Mouse (Mus musculus) kidney, adult 8-10 months (tissue): Measurements from ENCODE around the gene Kdm2b.
A peak's percentile ranks its signal among the peaks of the same experiment; 100 is the strongest.

ENCODE experiments used
- DNase-seq, 2 experiments: peaks; one replicate each; pipeline ENCODE4 v3.0.0; 2022

Gene Kdm2b

DNA sequence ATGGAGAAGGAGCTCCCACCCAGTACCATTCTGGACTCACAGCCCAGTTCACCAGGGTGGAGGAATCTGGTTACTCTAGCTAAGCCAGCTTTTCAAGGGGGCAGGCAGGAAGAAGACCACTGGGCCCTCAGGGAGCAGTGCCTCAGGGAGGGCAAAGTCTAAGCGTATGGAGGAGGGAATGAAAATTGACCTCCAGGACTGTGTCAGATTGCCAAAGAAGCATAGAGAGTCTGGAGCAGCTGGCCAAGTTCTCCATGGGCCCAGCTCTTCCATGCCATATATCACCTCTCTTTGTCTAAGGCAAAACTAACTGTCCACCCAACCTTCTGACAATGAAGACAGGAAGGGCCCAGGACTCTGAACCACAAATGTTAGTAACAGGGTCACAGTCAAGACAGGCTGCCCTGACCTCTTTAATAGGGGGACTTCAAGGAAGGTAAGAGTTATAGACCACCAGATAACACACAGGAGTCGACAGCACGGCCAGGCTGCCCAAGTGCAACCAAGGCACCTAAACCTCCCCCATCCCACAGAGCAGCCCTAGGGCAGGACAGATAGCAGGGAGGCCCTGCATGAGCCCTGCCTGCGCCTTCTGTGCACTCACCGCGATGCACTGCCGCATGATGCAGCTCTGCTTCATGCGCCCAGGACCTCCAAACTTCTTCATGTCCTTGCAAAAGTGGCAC, 101.6 kb downstream of the Kdm2b start:
- peak; percentile 40 to 44 for DNase-seq

- DNase-seq = no peak
Observed at GRCm38 (mm10) chr5:122887033-122887432, 102.6 kb downstream of the Kdm2b start.

DNA sequence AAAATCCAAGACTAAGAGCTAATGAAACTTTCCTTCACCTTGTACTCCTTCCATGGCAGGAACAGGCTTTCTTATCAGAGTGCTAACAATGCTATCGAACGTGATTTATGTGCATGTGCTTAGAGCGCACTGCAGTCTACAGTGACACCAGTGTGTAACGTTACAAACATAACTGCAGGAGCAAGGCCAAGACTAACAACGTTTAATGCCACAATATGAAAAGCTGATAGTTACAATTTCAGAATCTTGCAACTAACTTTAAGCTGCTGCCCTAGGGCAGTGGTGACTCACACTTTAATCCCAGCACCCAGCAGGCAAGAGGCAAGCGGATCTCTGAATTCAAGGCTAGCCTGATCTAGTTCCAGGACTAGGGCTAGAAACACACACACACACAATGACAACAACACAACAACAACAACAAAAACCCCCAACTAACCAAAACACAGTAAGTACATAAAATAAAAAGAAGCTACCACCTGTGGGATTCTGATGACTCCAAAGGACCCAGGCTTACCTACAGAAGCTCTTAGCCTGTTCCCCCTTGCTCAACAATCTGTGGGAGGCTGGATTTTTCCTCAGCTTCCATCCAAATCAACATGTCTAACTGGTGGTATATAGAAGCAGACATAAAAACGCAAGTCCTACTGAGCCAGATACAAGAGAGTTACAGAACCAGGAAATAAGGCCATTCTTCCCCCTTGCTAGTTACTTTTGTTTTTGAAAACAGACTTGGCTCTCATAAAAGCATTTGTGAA, 104.9 kb downstream of the Kdm2b start:
- DNase-seq = no peak

DNA sequence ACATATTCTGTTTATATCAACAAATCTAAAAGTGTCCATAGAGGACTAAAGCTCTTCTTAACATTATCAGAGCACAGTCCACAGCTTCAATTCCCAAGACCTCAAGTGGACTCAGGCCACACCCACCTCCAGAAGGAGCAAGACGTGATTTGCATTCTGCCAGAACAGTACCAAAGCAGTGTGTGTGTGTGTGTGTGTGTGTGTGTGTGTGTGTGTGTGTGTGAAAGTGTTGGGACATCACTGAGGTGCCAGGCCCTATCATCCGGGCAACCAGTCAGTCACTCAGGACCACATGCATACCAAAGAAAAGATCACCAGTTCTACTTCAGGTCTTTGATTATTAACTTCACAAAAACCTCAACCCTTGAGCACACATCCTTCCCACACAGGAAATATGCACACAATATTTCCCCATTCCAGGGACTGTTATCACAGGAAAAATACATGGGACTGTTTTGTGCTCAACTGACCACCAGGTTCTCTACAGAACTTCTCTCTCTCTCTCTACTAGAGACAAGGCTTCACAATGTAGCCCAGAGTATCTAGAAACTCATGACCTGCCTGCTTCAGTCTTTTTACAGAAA, 105.9 kb downstream of the Kdm2b start:
- DNase-seq = no peak

- DNase-seq = no peak
Observed at GRCm38 (mm10) chr5:122883237-122883636, 106.4 kb downstream of the Kdm2b start.

GRCm38 (mm10) chr5:122882256-122883050, 107.2 kb downstream of the Kdm2b start:
- DNase-seq = peak; percentile 59 to 70

- peak; percentile 51 to 78 for DNase-seq
Observed at GRCm38 (mm10) chr5:122881313-122881712, 108.3 kb downstream of the Kdm2b start.

DNA sequence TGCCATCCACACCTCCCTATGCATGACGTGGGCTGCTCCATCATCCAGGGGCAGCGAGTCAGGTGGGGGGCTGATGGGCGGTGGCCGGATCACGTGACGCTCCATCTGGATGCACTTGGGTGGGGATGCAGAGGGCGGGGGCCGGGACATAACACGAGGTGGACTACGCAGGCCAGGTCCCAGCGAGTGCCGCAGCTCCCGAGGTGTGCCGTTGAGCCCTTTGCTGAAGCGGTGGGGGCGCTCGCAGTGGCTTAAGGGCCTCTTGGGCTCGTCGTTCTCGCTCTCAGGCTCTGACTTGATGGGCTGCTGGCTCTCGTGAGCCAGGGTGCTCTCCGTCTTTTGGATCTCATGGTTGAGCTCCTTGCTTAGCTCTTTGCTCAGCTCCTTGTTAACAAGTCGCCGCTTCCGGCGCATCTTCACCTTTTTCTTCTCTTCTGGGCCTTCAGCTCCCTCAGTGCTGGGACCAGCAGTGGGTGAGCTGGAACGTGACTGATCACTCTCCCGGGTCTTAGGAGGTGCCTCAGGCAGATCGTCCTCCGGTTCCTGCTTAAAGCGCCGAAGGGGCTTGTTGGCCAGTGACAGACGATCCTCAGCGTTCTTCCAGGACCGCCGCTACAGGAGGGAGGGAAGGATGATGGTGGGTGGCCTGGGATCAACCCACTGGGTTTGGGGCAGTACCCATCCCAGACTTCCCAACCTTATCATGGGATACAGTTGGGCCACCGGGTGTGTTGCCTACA, 109.2 kb downstream of the Kdm2b start:
- no peak for DNase-seq

- DNase-seq = no peak
Observed at GRCm38 (mm10) chr5:122876671-122877070, 113.0 kb downstream of the Kdm2b start.

- no peak for DNase-seq
Observed at GRCm38 (mm10) chr5:122874359-122874758, 115.3 kb downstream of the Kdm2b start.

- DNase-seq = no peak
Observed at GRCm38 (mm10) chr5:122873573-122873972, 116.0 kb downstream of the Kdm2b start.

DNA sequence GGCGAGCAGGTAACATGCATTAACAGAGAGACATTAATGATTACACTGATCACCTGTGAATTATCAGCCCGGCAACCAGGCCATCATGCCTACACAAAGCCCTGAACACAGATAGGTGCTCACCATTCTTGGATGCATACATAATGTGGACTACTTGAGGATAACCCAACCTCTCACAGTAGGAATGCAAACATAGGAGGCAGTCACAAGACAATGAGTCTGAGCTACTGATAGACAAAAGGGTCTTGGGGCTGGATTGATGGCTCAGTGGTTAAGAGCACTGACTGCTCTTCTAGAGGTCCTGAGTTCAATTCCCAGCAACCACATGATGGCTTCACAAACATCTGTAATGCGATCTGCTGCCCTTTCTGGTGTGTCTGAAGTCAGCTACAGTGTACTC, 117.0 kb downstream of the Kdm2b start:
- DNase-seq = no peak

- no peak for DNase-seq
Observed at GRCm38 (mm10) chr5:122863053-122863452, 126.6 kb downstream of the Kdm2b start.

DNA sequence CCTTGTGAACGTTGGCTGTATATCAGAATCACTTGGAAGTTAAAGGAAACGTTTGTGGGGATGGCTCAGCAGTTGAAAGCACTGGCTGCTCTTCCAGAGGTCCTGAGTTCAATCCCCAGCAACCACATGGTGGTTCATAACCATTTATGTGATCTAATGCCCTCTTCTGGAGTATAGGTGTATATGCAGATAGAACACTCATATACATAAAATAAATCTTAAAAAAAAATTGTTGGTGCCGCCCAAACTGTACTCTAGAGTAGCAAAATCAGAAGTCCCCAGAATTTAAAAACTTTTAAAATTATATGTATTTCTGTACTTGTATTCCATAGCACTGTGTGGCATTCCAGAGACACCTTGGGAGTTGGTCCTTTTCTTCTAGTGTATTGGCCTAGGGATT, 133.8 kb downstream of the Kdm2b start:
- DNase-seq = no peak

DNA sequence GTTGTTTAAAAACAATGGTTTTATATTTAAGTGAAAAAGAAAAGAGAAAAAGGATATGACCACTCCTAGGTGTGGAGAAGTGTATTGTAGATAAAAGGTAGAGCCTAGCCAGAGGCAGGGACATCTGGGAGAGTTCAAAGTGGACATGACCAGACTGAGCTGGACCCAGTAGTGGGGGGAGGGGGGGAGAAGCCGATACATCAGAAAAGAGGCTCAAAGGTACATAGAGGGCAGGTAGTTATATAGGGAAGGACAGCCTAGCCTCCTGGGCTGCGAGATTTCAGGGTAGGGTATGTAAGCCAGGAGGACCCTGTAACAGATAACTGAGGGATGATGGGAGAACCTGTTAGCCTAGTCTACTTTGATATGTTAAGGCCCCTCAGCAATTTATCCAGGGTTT, 137.0 kb downstream of the Kdm2b start:
- no peak for DNase-seq

GRCm38 (mm10) chr5:122850319-122851002, 139.2 kb downstream of the Kdm2b start:
- peak in 1 of 2 experiments; percentile 8 for DNase-seq

DNA sequence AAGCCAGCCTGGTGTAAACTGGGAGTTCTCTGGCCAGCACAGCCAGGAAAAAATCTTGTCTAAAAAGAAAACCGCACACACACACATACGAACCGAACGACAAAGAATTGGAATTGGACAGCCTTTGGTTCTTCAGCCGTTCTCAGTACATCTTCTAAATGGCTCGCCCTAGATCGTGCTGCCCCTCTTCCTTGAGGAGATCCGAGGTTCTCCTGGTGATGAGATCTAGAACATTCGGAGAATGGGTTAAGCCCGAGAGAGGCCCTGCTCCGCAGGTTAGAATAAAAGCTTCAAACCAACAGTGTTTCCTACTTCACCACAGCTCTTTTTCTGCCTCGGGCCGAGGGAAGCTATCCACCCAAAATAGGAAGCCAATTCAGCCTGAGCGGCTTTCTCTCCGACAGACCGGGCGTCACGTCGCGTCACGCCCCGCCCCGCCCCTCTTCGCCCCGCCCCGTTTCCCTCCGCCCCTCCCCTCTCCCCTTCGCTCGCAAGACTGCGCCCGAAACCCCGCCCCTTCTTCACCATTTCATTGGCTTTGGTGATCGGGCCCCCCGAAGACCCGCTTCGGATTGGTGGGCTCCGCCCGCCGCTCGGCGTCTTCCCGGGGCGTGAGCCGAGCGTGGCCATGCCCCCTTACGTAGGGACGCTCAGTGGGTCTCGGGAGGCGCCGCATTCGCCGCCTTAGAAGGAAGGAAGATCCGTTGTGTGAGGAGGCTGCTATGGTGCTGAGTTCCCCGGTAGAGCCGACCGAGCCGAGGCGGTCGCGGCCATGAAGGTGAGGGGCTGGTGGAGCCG, 139.9 kb downstream of the Kdm2b start, which contains the start of gene Rnf34:
Gene Rnf34 (plus strand): TSS at position 528 of the 798 bp plus-strand sequence.
- peak; percentile 97 for DNase-seq

GRCm38 (mm10) chr5:122843799-122844198, 145.8 kb downstream of the Kdm2b start:
- no peak for DNase-seq

GRCm38 (mm10) chr5:122841126-122841525, 148.5 kb downstream of the Kdm2b start:
- DNase-seq = no peak

GRCm38 (mm10) chr5:122832996-122833395, 156.6 kb downstream of the Kdm2b start:
- no peak for DNase-seq

GRCm38 (mm10) chr5:122832536-122832935, 157.1 kb downstream of the Kdm2b start:
- DNase-seq = no peak
